Mouse (Mus musculus) liver, embryonic 16.5 days (tissue): ENCODE measurements at regions not wholly inside any gene's neighbourhood (a gene's known extent, or its start where the extent isn't known, plus 50 kb on each side); places are given as distances from the start of the nearest gene placed in this dataset.

Experiments
- ATAC-seq: fragments of 200-750 bp; cut with Nextera tagmentation; 2 replicates; pipeline ENCODE4 v1.8.0; 2017; ENCODE audit warnings: low read depth, mild to moderate bottlenecking, moderate number of reproducible peaks, moderate library complexity
- H3K27ac ChIP-seq: fragments of 300-500 bp; sonication (generic); 2 replicates; pipeline ENCODE4 v1.5.1; 2014; ENCODE audit warnings: mild to moderate bottlenecking, low read length
- H3K27me3 ChIP-seq: fragments of 300-500 bp; sonication (generic); 2 replicates; pipeline ENCODE4 v1.6.1; 2014; ENCODE audit warnings: low read depth, low read length, mixed read lengths; ENCODE audit not compliant: control insufficient read depth, insufficient read depth
- H3K36me3 ChIP-seq: fragments of 300-500 bp; sonication (generic); 2 replicates; pipeline ENCODE4 v1.6.1; 2014; ENCODE audit warnings: mild to moderate bottlenecking; ENCODE audit not compliant: control insufficient read depth, insufficient read depth
- H3K4me1 ChIP-seq: fragments of 300-500 bp; sonication (generic); 2 replicates; pipeline ENCODE4 v1.6.1; 2014; ENCODE audit warnings: low read depth, low read length, mixed read lengths; ENCODE audit not compliant: control insufficient read depth
- H3K4me2 ChIP-seq: fragments of 300-500 bp; sonication (generic); 2 replicates; pipeline ENCODE4 v1.6.1; 2014; ENCODE audit warnings: low read depth, low read length, mixed read lengths
- H3K4me3 ChIP-seq: fragments of 300-500 bp; sonication (generic); 2 replicates; pipeline ENCODE4 v1.5.1; 2014; ENCODE audit warnings: low read depth, mild to moderate bottlenecking, low read length
- H3K9ac ChIP-seq: fragments of 300-500 bp; sonication (generic); 2 replicates; pipeline ENCODE4 v1.6.1; 2014; ENCODE audit warnings: low read depth, low read length
- H3K9me3 ChIP-seq: fragments of 300-500 bp; sonication (generic); replicated peaks from 2 replicates; pipeline ENCODE4 v1.6.1; 2016; ENCODE audit warnings: low read length; ENCODE audit not compliant: control insufficient read depth
- WGBS: fragments of 180-500 bp; shearing (Covaris S2); extraction: QIAGEN DNeasy Blood & Tissue Kit; methylation state at CpG from one replicate; pipeline ENCODE4 v1.1.7; 2014; ENCODE audit not compliant: insufficient replicate concordance; 5-methylcytosine and 5-hydroxymethylcytosine counted together

DNA sequence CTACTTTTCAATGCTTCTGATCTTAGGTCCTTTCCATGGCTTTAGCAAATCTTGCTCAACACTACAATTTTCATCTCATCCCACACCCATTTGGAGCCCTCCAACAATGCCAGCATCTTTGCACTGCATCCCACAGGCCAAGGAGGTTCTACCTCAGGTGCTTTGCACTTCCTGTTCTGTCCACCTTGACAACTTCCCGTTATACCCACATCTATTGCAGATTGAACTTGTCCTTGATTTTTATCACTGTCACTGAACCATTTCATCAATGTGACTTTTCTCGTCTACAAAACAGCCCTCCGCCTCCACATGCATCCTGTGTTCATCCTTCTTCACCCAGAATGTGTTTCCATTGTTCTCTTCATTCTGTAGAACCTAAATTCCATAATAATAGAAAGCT is 150.0 kb upstream of the Btg1 start:
- Histone ChIP-seq H3K4me3 (no peak overlapping the region), H3K9ac (no peak overlapping the region), H3K36me3 (no peaks in the 10 kb centered on the region), H3K27ac (no peak overlapping the region), H3K9me3 (no peaks in the 10 kb centered on the region), H3K4me2 (no peak overlapping the region), H3K4me1 (no peaks in the 10 kb centered on the region), H3K27me3 (no peaks in the 10 kb centered on the region)
- 63% methylated on average over 3 of the region's 3 CpGs for WGBS
- ATAC-seq, result no peak

DNA sequence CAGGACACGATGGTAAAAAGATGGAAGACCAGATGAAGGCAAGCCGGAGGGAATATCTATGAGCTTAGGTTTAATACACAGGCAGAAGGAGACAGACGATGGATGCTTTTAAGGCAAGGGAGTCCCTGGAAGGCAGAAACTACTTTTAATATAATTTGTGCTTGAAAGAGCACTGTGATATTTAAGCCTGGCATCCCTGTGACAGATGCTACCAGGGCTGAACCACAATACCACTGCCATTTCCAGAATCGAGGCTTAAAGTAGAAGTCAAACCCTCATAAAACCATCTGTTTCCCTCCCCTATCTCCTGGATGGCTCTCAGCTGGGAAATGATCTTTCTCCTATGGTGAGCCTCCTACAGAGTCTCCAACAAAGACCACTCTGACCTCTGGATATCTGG is 149.1 kb upstream of the Btg1 start:
- no peaks in the 10 kb centered on the region for H3K36me3 ChIP-seq
- no peaks in the 10 kb centered on the region for H3K9me3 ChIP-seq
- H3K9ac ChIP-seq, result no peak overlapping the region
- WGBS, result 60% methylated on average over 4 of the region's 4 CpGs
- no peaks in the 10 kb centered on the region for H3K27me3 ChIP-seq
- H3K4me1 ChIP-seq, result no peaks in the 10 kb centered on the region
- no peak for ATAC-seq
- H3K27ac ChIP-seq, result no peak overlapping the region
- H3K4me3 ChIP-seq, result no peak overlapping the region
- no peak overlapping the region for H3K4me2 ChIP-seq

DNA sequence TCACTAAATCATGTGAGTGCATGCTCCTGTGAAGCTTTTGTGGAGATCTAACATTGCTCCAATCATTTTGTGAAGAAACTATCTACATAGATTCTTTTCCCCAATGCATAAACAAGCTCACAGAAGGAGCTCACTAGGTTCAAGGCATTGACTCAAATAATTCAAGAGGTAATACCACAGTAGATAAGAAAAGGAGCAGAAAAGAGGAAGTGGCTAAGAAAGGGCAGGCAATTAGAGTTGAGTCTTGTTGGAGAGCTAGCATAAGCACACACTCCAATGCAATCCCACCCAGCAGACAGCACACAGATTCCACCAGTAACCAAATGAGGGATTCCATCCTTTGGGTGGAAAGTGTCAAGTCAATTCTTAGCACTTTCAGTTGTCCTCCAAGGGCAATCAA is 145.3 kb upstream of the Btg1 start:
- no peak overlapping the region for H3K4me2 ChIP-seq
- ATAC-seq, result no peak
- H3K9me3 ChIP-seq, result no peaks in the 10 kb centered on the region
- no peak overlapping the region for H3K4me3 ChIP-seq
- H3K36me3 ChIP-seq, result no peaks in the 10 kb centered on the region
- no peaks in the 10 kb centered on the region for H3K27me3 ChIP-seq
- no peak overlapping the region for H3K9ac ChIP-seq
- H3K27ac ChIP-seq, result no peak overlapping the region
- H3K4me1 ChIP-seq, result no peaks in the 10 kb centered on the region

- Histone ChIP-seq H3K27me3 (no peaks in the 10 kb centered on the region), H3K4me2 (no peak overlapping the region)
- 63% methylated on average over 12 of the region's 12 CpGs for WGBS
These were observed 137.5 kb upstream of the Btg1 start for GRCm38 (mm10) chr10:96479350-96479749.

DNA sequence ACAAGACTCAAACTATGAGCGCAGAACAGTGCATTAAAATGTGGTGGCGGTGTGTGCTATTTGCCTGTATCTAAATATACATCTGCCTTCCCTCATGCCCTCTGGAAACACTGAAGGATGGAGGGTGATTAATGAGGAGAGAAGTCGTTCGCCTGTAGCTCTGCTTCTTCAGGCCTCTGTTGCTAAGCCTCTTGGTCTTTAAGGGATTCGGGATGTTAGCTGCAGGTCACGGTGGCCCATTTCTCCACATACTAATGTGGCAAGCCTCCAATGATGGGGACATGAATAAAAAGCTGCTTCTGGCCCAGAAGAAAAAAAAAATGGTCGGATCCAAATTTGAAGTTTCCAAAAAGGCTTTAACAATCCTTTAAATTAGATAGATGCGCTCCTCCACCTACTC is 137.0 kb upstream of the Btg1 start:
- Histone ChIP-seq H3K9me3 (no peaks in the 10 kb centered on the region), H3K9ac (no peak overlapping the region), H3K4me3 (no peak overlapping the region), H3K4me2 (no peak overlapping the region), H3K36me3 (no peaks in the 10 kb centered on the region), H3K27ac (no peak overlapping the region), H3K4me1 (no peaks in the 10 kb centered on the region), H3K27me3 (no peaks in the 10 kb centered on the region)
- ATAC-seq, result no peak
- 66% methylated on average over 8 of the region's 8 CpGs for WGBS

More at GRCm38 (mm10) chr10:96479350-96479749, 137.5 kb upstream of the Btg1 start:
- Histone ChIP-seq H3K9me3 (no peaks in the 10 kb centered on the region), H3K36me3 (no peaks in the 10 kb centered on the region), H3K4me3 (no peak overlapping the region), H3K27ac (no peak overlapping the region), H3K4me1 (no peaks in the 10 kb centered on the region), H3K9ac (no peak overlapping the region)
- ATAC-seq, result no peak

GRCm38 (mm10) chr10:96480453-96481324 is 136.1 kb upstream of the Btg1 start:
- Histone ChIP-seq H3K9ac (no peak overlapping the region), H3K4me1 (no peaks in the 10 kb centered on the region), H3K9me3 (no peaks in the 10 kb centered on the region), H3K27me3 (no peaks in the 10 kb centered on the region), H3K4me3 (no peak overlapping the region), H3K27ac (no peak overlapping the region), H3K36me3 (no peaks in the 10 kb centered on the region), H3K4me2 (no peak overlapping the region)
- whole genome bisulfite sequencing, result 57% methylated on average over 14 of the region's 14 CpGs
- ATAC-seq, result no peak

DNA sequence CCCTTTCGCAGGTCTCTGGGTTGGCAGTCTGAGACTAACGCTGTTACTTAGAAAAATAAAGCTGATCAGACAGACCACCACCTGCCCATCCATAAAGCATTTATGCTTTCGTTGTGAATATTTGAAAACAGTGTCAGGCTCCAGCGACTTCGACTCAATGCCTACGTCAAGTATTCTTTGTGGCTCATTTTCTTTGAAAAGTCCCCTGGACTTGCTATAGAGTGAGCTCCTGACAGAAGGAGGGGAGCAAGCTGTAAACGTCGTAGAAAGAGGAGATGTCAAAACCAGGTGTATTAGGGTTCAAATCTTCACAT is 135.5 kb upstream of the Btg1 start:
- Histone ChIP-seq H3K4me2 (no peak overlapping the region), H3K4me3 (no peak overlapping the region), H3K27me3 (no peaks in the 10 kb centered on the region), H3K9ac (no peak overlapping the region), H3K36me3 (no peaks in the 10 kb centered on the region), H3K4me1 (no peaks in the 10 kb centered on the region), H3K9me3 (no peaks in the 10 kb centered on the region), H3K27ac (no peak overlapping the region)
- no peak for ATAC-seq
- WGBS, result 62% methylated on average over 8 of the region's 8 CpGs

GRCm38 (mm10) chr10:96486724-96487123 is 130.1 kb upstream of the Btg1 start:
- H3K9me3 ChIP-seq, result no peaks in the 10 kb centered on the region
- no peak overlapping the region for H3K4me2 ChIP-seq
- H3K36me3 ChIP-seq, result no peaks in the 10 kb centered on the region
- no peaks in the 10 kb centered on the region for H3K4me1 ChIP-seq
- H3K27me3 ChIP-seq, result no peaks in the 10 kb centered on the region
- 64% methylated on average over 3 of the region's 3 CpGs for WGBS
- no peak for ATAC-seq
- H3K9ac ChIP-seq, result no peak overlapping the region
- no peak overlapping the region for H3K27ac ChIP-seq
- H3K4me3 ChIP-seq, result no peak overlapping the region

- ATAC-seq, result no peak
- no peaks in the 10 kb centered on the region for H3K4me1 ChIP-seq
- H3K36me3 ChIP-seq, result no peaks in the 10 kb centered on the region
- 33% methylated on average over 1 of the region's 1 CpGs for WGBS
- no peak overlapping the region for H3K27ac ChIP-seq
- no peak overlapping the region for H3K9ac ChIP-seq
- H3K4me3 ChIP-seq, result no peak overlapping the region
- H3K27me3 ChIP-seq, result no peaks in the 10 kb centered on the region
- H3K9me3 ChIP-seq, result no peaks in the 10 kb centered on the region
- H3K4me2 ChIP-seq, result no peak overlapping the region
These were observed 123.1 kb upstream of the Btg1 start for GRCm38 (mm10) chr10:96493706-96494105.
